Mouse (Mus musculus): ENCODE measurements around the gene Csrp3. TPM values are rescaled to one million over a fixed set of nuclear protein-coding genes. Genes with fewer than 3 reads are reported as not detected.

Gene Csrp3
- polyA plus RNA-seq, 1 experiment = 11.2 TPM

- Histone ChIP-seq H3K4me1 (ENCODE audit: control insufficient read depth, insufficient read depth, insufficient read length, low read length) (peaks cover 3% of the 10 kb centered on the region; the same call in 1 of the 2 replicates), H3K4me3 (ENCODE audit: insufficient read depth, low read depth, low read length) (no peak overlapping the region), H3K27ac (replicated peaks; ENCODE audit: low read depth, low read length) (no peak overlapping the region)
These were observed 31.7 kb upstream of the Csrp3 start for GRCm38 (mm10) chr7:48879574-48879973.

GRCm38 (mm10) chr7:48877786-48878390, 30.1 kb upstream of the Csrp3 start:
- Histone ChIP-seq H3K27ac (replicated peaks; ENCODE audit: low read depth, low read length) (no peak overlapping the region), H3K4me1 (ENCODE audit: control insufficient read depth, insufficient read depth, insufficient read length, low read length) (peaks cover 3% of the 10 kb centered on the region; the same call in 1 of the 2 replicates), H3K4me3 (ENCODE audit: insufficient read depth, low read depth, low read length) (no peak overlapping the region)

GRCm38 (mm10) chr7:48876526-48876925, 28.7 kb upstream of the Csrp3 start:
- 0 out of 2 replicates have a peak overlapping the region, but pooled peaks have one; percentile 7 for H3K4me3 ChIP-seq (ENCODE audit: insufficient read depth, low read depth, low read length)
- H3K27ac ChIP-seq (replicated peaks; ENCODE audit: low read depth, low read length) = no peak overlapping the region
- H3K4me1 ChIP-seq (ENCODE audit: control insufficient read depth, insufficient read depth, insufficient read length, low read length) = peaks cover 3% of the 10 kb centered on the region; the same call in 1 of the 2 replicates

- no peak overlapping the region for H3K27ac ChIP-seq (replicated peaks; ENCODE audit: low read depth, low read length)
- no peaks in the 10 kb centered on the region for H3K4me1 ChIP-seq (ENCODE audit: control insufficient read depth, insufficient read depth, insufficient read length, low read length)
- no peak overlapping the region for H3K4me3 ChIP-seq (ENCODE audit: insufficient read depth, low read depth, low read length)
These were observed 27.3 kb upstream of the Csrp3 start for GRCm38 (mm10) chr7:48875096-48875495.

- Histone ChIP-seq H3K27ac (replicated peaks; ENCODE audit: low read depth, low read length) (no peak overlapping the region), H3K4me1 (ENCODE audit: control insufficient read depth, insufficient read depth, insufficient read length, low read length) (no peaks in the 10 kb centered on the region), H3K4me3 (ENCODE audit: insufficient read depth, low read depth, low read length) (no peak overlapping the region)
These were observed 23.5 kb upstream of the Csrp3 start for GRCm38 (mm10) chr7:48871292-48871691.

GRCm38 (mm10) chr7:48870579-48871180, 22.8 kb upstream of the Csrp3 start:
- no peaks in the 10 kb centered on the region for H3K4me1 ChIP-seq (ENCODE audit: control insufficient read depth, insufficient read depth, insufficient read length, low read length)
- no peak overlapping the region for H3K4me3 ChIP-seq (ENCODE audit: insufficient read depth, low read depth, low read length)
- no peak overlapping the region for H3K27ac ChIP-seq (replicated peaks; ENCODE audit: low read depth, low read length)

GRCm38 (mm10) chr7:48870144-48870543, 22.3 kb upstream of the Csrp3 start:
- H3K4me1 ChIP-seq (ENCODE audit: control insufficient read depth, insufficient read depth, insufficient read length, low read length) = no peaks in the 10 kb centered on the region
- H3K27ac ChIP-seq (replicated peaks; ENCODE audit: low read depth, low read length) = no peak overlapping the region
- no peak overlapping the region for H3K4me3 ChIP-seq (ENCODE audit: insufficient read depth, low read depth, low read length)

GRCm38 (mm10) chr7:48867576-48867975, 19.7 kb upstream of the Csrp3 start:
- Histone ChIP-seq H3K27ac (replicated peaks; ENCODE audit: low read depth, low read length) (no peak overlapping the region), H3K4me1 (ENCODE audit: control insufficient read depth, insufficient read depth, insufficient read length, low read length) (no peaks in the 10 kb centered on the region), H3K4me3 (ENCODE audit: insufficient read depth, low read depth, low read length) (no peak overlapping the region)

- Histone ChIP-seq H3K4me1 (ENCODE audit: control insufficient read depth, insufficient read depth, insufficient read length, low read length) (no peaks in the 10 kb centered on the region), H3K27ac (replicated peaks; ENCODE audit: low read depth, low read length) (no peak overlapping the region), H3K4me3 (ENCODE audit: insufficient read depth, low read depth, low read length) (no peak overlapping the region)
These were observed 17.0 kb upstream of the Csrp3 start for GRCm38 (mm10) chr7:48864671-48865458.

- H3K27ac ChIP-seq (replicated peaks; ENCODE audit: low read depth, low read length) = no peak overlapping the region
- H3K4me3 ChIP-seq (ENCODE audit: insufficient read depth, low read depth, low read length) = no peak overlapping the region
- no peaks in the 10 kb centered on the region for H3K4me1 ChIP-seq (ENCODE audit: control insufficient read depth, insufficient read depth, insufficient read length, low read length)
These were observed 16.4 kb upstream of the Csrp3 start for GRCm38 (mm10) chr7:48864199-48864598.

GRCm38 (mm10) chr7:48861796-48862195, 14.0 kb upstream of the Csrp3 start:
- Histone ChIP-seq H3K4me3 (ENCODE audit: insufficient read depth, low read depth, low read length) (no peak overlapping the region), H3K27ac (replicated peaks; ENCODE audit: low read depth, low read length) (no peak overlapping the region), H3K4me1 (ENCODE audit: control insufficient read depth, insufficient read depth, insufficient read length, low read length) (no peaks in the 10 kb centered on the region)

- H3K27ac ChIP-seq (replicated peaks; ENCODE audit: low read depth, low read length) = no peak overlapping the region
- H3K4me1 ChIP-seq (ENCODE audit: control insufficient read depth, insufficient read depth, insufficient read length, low read length) = no peaks in the 10 kb centered on the region
- no peak overlapping the region for H3K4me3 ChIP-seq (ENCODE audit: insufficient read depth, low read depth, low read length)
These were observed 13.1 kb upstream of the Csrp3 start for GRCm38 (mm10) chr7:48860948-48861347.

- no peaks in the 10 kb centered on the region for H3K4me1 ChIP-seq (ENCODE audit: control insufficient read depth, insufficient read depth, insufficient read length, low read length)
- H3K27ac ChIP-seq (replicated peaks; ENCODE audit: low read depth, low read length) = no peak overlapping the region
These were observed 11.5 kb upstream of the Csrp3 start for GRCm38 (mm10) chr7:48859362-48859761.

GRCm38 (mm10) chr7:48858257-48858656, 10.4 kb upstream of the Csrp3 start:
- H3K4me3 ChIP-seq (ENCODE audit: insufficient read depth, low read depth, low read length) = no peak overlapping the region
- H3K4me1 ChIP-seq (ENCODE audit: control insufficient read depth, insufficient read depth, insufficient read length, low read length) = no peaks in the 10 kb centered on the region
- no peak overlapping the region for H3K27ac ChIP-seq (replicated peaks; ENCODE audit: low read depth, low read length)

More at GRCm38 (mm10) chr7:48859362-48859761, 11.5 kb upstream of the Csrp3 start:
- H3K4me3 ChIP-seq (ENCODE audit: insufficient read depth, low read depth, low read length) = no peak overlapping the region

GRCm38 (mm10) chr7:48855461-48855860, 7.6 kb upstream of the Csrp3 start:
- Histone ChIP-seq H3K4me1 (ENCODE audit: control insufficient read depth, insufficient read depth, insufficient read length, low read length) (no peaks in the 10 kb centered on the region), H3K27ac (replicated peaks; ENCODE audit: low read depth, low read length) (no peak overlapping the region), H3K4me3 (ENCODE audit: insufficient read depth, low read depth, low read length) (no peak overlapping the region)
